Mouse (Mus musculus) ES-Bruce4 (cell line): ENCODE measurements around the gene Cmtm3. TPM values are rescaled to one million over a fixed set of nuclear protein-coding genes. Genes with fewer than 3 reads are reported as not detected.

Experiments used
- H3K27ac ChIP-seq: 2 replicates; pipeline ENCODE4 v1.5.1; 2012; ENCODE audit warnings: low read length, inconsistent platforms; ENCODE audit not compliant: insufficient read depth
- H3K27me3 ChIP-seq: 2 replicates; pipeline ENCODE4 v1.6.1; 2012; ENCODE audit warnings: mild to moderate bottlenecking, low read length, inconsistent platforms; ENCODE audit not compliant: control insufficient read depth, poor library complexity, insufficient read depth, severe bottlenecking
- H3K36me3 ChIP-seq: 2 replicates; pipeline ENCODE4 v1.6.1; 2012; ENCODE audit warnings: inconsistent platforms, mild to moderate bottlenecking, low read length, moderate library complexity; ENCODE audit not compliant: control insufficient read depth, poor library complexity, insufficient read depth, severe bottlenecking
- H3K4me1 ChIP-seq: one replicate; pipeline ENCODE4 v1.8.1; 2011; ENCODE audit warnings: low read length; ENCODE audit not compliant: control insufficient read depth, insufficient read depth
- H3K4me3 ChIP-seq: 2 replicates; pipeline ENCODE4 v1.5.1; 2011; ENCODE audit warnings: low read depth, mild to moderate bottlenecking, low read length
- H3K9ac ChIP-seq: 2 replicates; pipeline ENCODE4 v1.6.1; 2012; ENCODE audit warnings: low read depth, mild to moderate bottlenecking, inconsistent platforms; ENCODE audit not compliant: poor library complexity, severe bottlenecking
- H3K9me3 ChIP-seq: replicated peaks from 2 replicates; pipeline ENCODE4 v1.6.1; 2012; ENCODE audit warnings: mild to moderate bottlenecking, low read length, inconsistent platforms; ENCODE audit not compliant: control insufficient read depth, poor library complexity, insufficient read depth, severe bottlenecking
- CTCF ChIP-seq: IDR thresholded peaks from one replicate; pipeline ENCODE4 v1.8.1; 2011; ENCODE audit warnings: low read depth, low read length
- EP300 ChIP-seq: IDR thresholded peaks from 2 replicates; pipeline ENCODE4 v1.6.1; 2011; ENCODE audit warnings: low read depth, low read length; ENCODE audit not compliant: insufficient read depth
- POLR2A ChIP-seq: IDR thresholded peaks from one replicate; pipeline ENCODE4 v1.8.1; 2011; ENCODE audit warnings: low read length; ENCODE audit not compliant: insufficient read depth
- polyA plus RNA-seq: library from polyadenylated mRNA; stranded (reverse); fragments of >200 nt; gene quantifications from 2 replicates; pipeline ENCODE4 v1.2.4, GENCODE M21; 2011; ENCODE audit warnings: low read depth; ENCODE audit not compliant: missing spikeins, insufficient read depth, insufficient read length

The Cmtm3 gene
- polyA plus RNA-seq, 1 experiment: 22.2 TPM

- H3K9ac ChIP-seq: no peak overlapping the region
- H3K36me3 ChIP-seq: no peaks in the 10 kb centered on the region
- peaks cover 29% of the 10 kb centered on the region for H3K9me3 ChIP-seq
- no peaks in the 10 kb centered on the region for H3K4me1 ChIP-seq
- no peaks in the 10 kb centered on the region for H3K27me3 ChIP-seq
- no peak overlapping the region for H3K27ac ChIP-seq
- TF ChIP-seq EP300: no peak
- no peak for TF ChIP-seq POLR2A
- no peak for TF ChIP-seq CTCF
- no peak overlapping the region for H3K4me3 ChIP-seq
Measured at GRCm38 (mm10) chr8:104369591-104369990, 30.4 kb downstream of the Cmtm3 start.

GRCm38 (mm10) chr8:104370071-104370470 lies 30.9 kb downstream of the Cmtm3 start:
- H3K4me1 ChIP-seq: no peaks in the 10 kb centered on the region

GRCm38 (mm10) chr8:104371121-104371520 lies 31.9 kb downstream of the Cmtm3 start:
- no peaks in the 10 kb centered on the region for H3K36me3 ChIP-seq
- no peaks in the 10 kb centered on the region for H3K27me3 ChIP-seq
- H3K27ac ChIP-seq: no peak overlapping the region
- H3K9ac ChIP-seq: no peak overlapping the region
- H3K4me1 ChIP-seq: peaks cover 5% of the 10 kb centered on the region
- TF ChIP-seq CTCF: no peak
- no peak for TF ChIP-seq EP300
- no peak for TF ChIP-seq POLR2A
- H3K9me3 ChIP-seq: peaks cover 15% of the 10 kb centered on the region
- no peak overlapping the region for H3K4me3 ChIP-seq

More at GRCm38 (mm10) chr8:104370071-104370470, 30.9 kb downstream of the Cmtm3 start:
- Histone ChIP-seq H3K9me3 (peaks cover 24% of the 10 kb centered on the region), H3K9ac (no peak overlapping the region), H3K27me3 (no peaks in the 10 kb centered on the region), H3K27ac (no peak overlapping the region), H3K36me3 (no peaks in the 10 kb centered on the region), H3K4me3 (no peak overlapping the region)
- TF ChIP-seq EP300: no peak
- TF ChIP-seq CTCF: no peak
- no peak for TF ChIP-seq POLR2A

GRCm38 (mm10) chr8:104373779-104374178 lies 34.6 kb downstream of the Cmtm3 start:
- no peak overlapping the region for H3K4me3 ChIP-seq
- no peak overlapping the region for H3K9ac ChIP-seq
- peaks cover 5% of the 10 kb centered on the region for H3K4me1 ChIP-seq
- TF ChIP-seq CTCF (peak; percentile 20), EP300 (no peak)
- H3K27ac ChIP-seq: no peak overlapping the region
- no peaks in the 10 kb centered on the region for H3K9me3 ChIP-seq
- no peaks in the 10 kb centered on the region for H3K36me3 ChIP-seq
- H3K27me3 ChIP-seq: no peaks in the 10 kb centered on the region

- Histone ChIP-seq H3K27me3 (no peaks in the 10 kb centered on the region), H3K36me3 (no peaks in the 10 kb centered on the region), H3K9ac (no peak overlapping the region), H3K9me3 (no peaks in the 10 kb centered on the region), H3K4me3 (no peak overlapping the region), H3K27ac (no peak overlapping the region), H3K4me1 (peaks cover 5% of the 10 kb centered on the region)
- TF ChIP-seq CTCF: no peak
- no peak for TF ChIP-seq POLR2A
- TF ChIP-seq EP300: no peak
Measured at GRCm38 (mm10) chr8:104374269-104374668, 35.1 kb downstream of the Cmtm3 start.

GRCm38 (mm10) chr8:104374864-104375846 lies 35.9 kb downstream of the Cmtm3 start:
- Histone ChIP-seq H3K27me3 (no peaks in the 10 kb centered on the region), H3K27ac (no peak overlapping the region), H3K9ac (no peak overlapping the region), H3K4me3 (no peak overlapping the region), H3K4me1 (peaks cover 5% of the 10 kb centered on the region), H3K9me3 (no peaks in the 10 kb centered on the region), H3K36me3 (no peaks in the 10 kb centered on the region)
- TF ChIP-seq POLR2A (no peak), EP300 (no peak)
